Mouse (Mus musculus) left cerebral cortex, postnatal 36 days (tissue): Measurements from ENCODE around the gene Gm4707. TPM values are rescaled to one million over a fixed set of nuclear protein-coding genes. Genes with fewer than 3 reads are reported as not detected.
"Not testable (repeated sequence)": the region's sequence is repeated elsewhere in the genome, so short reads cannot be mapped to it uniquely, and the experiment has no call there.

ENCODE experiments used
- DNase-seq, 2 experiments: peaks; one replicate each; pipeline ENCODE4 v3.0.0; 2021 to 2022; ENCODE audit warnings: low spot score in 2 of 2, mixed read lengths in 1 of 2
- intact Hi-C: fragments of 180-260 bp; cut with DNase I; formaldehyde crosslinking; loops from one replicate; pipeline ENCODE4 v1.15.1; 2025
- total RNA-seq, 2 experiments: library from RNA; stranded (reverse); gene quantifications; 2 replicates each; pipeline ENCODE4 v1.2.3; 2021

The Gm4707 gene
- total RNA-seq, 2 experiments from 2014 or later, result 2.6 to 3.1 TPM

DNA sequence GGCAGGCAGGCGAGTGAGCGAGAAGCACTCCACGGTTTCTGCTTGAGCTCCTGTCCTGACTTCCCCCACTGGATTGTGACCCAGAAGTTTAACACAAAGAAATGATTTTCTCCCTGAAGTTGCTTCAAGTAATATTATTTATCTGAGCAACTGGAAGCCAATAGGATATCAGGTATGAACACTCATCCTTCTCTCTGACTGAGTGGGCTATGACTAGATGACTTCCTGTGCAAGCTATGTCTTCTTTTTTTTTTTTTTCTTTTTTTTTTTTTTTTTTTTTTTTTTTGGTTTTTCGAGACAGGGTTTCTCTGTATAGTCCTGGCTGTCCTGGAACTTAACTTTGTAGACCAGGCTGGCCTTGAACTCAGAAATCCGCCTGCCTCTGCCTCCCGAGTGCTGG lies 2.4 kb downstream of the Gm4707 start:
- intact Hi-C loops, DNase-seq: not testable (repeated sequence)

DNA sequence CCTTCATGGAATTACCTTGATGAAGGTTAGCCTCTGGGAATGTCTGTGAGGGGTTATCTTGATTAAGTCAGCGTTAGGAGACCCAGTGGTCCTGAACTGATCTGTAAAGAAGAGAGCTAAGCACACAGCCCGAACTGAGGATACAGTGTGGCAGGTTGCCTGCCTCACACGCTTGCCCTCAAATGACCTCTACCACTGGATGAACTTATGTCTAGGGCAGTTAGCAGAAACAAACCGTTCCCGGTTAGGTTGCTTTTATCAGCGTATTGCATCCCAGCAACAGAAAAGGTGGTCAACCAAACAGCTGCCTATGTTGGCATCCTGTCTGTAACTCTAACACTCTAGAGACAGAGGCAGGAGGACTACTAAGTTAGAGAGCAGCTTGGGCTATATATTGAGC lies 14.5 kb downstream of the Gm4707 start:
- intact Hi-C loops, result no loop called here
- DNase-seq, result no peak

DNA sequence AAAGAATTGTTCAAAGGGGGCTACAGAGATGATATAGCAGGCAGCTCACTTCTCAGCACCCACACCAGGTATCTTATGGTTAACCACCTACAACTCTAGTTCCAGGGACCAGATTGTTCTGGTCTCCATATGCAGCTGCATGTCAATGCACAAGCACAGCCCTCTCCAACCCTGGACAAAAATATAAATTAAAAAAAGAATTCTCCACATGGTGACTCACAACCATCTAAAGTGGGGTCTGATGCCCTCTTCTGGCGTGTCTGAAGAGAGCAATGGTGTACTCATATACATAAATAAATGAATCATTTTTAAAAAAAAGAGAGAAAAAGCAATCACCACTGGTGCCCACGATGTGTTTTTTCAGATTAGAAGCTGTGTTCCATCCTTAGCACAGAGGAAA lies 15.0 kb downstream of the Gm4707 start:
- intact Hi-C loops, result no loop called here
- no peak for DNase-seq

DNA sequence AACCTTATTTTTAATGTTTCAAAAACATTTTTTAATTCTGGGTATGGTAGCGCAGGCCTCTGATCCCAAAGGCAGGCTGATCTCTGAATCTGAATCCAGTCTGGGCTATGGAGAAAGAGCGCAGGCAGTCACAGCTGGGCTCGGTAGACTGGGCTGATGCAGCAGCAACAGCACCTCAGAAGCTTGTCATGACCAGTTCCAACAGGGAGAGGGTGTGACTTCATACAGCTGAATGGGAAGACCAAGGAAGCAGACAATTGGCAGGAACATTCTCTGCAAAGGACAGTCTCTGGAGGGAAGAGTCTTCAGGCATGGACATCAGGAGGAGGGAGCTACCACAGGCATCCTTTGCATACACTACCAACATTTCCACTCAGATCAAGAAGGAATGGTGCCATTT lies 15.6 kb downstream of the Gm4707 start:
- peak in 1 of 2 experiments; percentile 18 for DNase-seq

GRCm38 (mm10) chr17:71443273-71443672 lies 16.4 kb downstream of the Gm4707 start:
- intact Hi-C loops, result no loop called here
- DNase-seq, result no peak

More for the DNA sequence above, 15.6 kb downstream of the Gm4707 start:
- intact Hi-C loops, result no loop called here

GRCm38 (mm10) chr17:71422502-71422901 lies 37.2 kb downstream of the Gm4707 start:
- intact Hi-C loops, DNase-seq: not testable (repeated sequence)

- intact Hi-C loops, DNase-seq: not testable (repeated sequence)
These were observed 40.3 kb downstream of the Gm4707 start for GRCm38 (mm10) chr17:71419448-71419847.

GRCm38 (mm10) chr17:71417008-71417407 lies 42.7 kb downstream of the Gm4707 start:
- no peak for DNase-seq
- intact Hi-C loops, result no loop called here

Other genes starting within 250 kb of the Gm4707 start
- gene Emilin2, start 147.9 kb downstream of the Gm4707 start, total RNA-seq, result 1 to 10 TPM; 1.7 to 3.2 TPM
- 10 to 100 TPM; 28.5 to 37.2 TPM for gene Smchd1, start 15.4 kb upstream of the Gm4707 start, total RNA-seq
- under 1 TPM; 0.49 to 0.57 TPM for gene Ndc80, start 66.9 kb upstream of the Gm4707 start, total RNA-seq
- 1 to 10 TPM; 1.5 to 3.0 TPM for gene Spdya, start 92.1 kb upstream of the Gm4707 start, total RNA-seq
- gene Wdr43, start 156.0 kb upstream of the Gm4707 start, total RNA-seq, result 10 to 100 TPM; 20.3 to 26.8 TPM
- 1 to 10 TPM; 1.1 to 5.5 TPM for gene Togaram2, start 213.3 kb upstream of the Gm4707 start, total RNA-seq